Mouse (Mus musculus): Measurements from ENCODE around the gene Plekha7. TPM values are rescaled to one million over a fixed set of nuclear protein-coding genes. Genes with fewer than 3 reads are reported as not detected.

The Plekha7 gene
- polyA plus RNA-seq, 1 experiment from 2014 or later, result 9.5 TPM

- peaks cover 33% of the 10 kb centered on the region for H3K4me1 ChIP-seq (ENCODE audit: insufficient read depth)
- no peaks in the 10 kb centered on the region for H3K27me3 ChIP-seq (ENCODE audit: insufficient read depth, low read length)
- H3K4me3 ChIP-seq (ENCODE audit: low read depth, low read length), result no peak overlapping the region
- DNase-seq (peak; percentile 66), ATAC-seq (ENCODE audit: insufficient read depth) (peak; percentile 32; the same call in 1 of the 2 replicates)
- H3K4me2 ChIP-seq, result no peak overlapping the region
- no peaks in the 10 kb centered on the region for H3K36me3 ChIP-seq (ENCODE audit: insufficient read depth)
- H3K9ac ChIP-seq, result no peak overlapping the region
- H3K27ac ChIP-seq (ENCODE audit: low read depth), result 0 out of 2 replicates have a peak overlapping the region, but pooled peaks have one; percentile 9
- WGBS, result 73% methylated on average over 1 of the region's 1 CpGs
- TF ChIP-seq CTCF (IDR thresholded peaks at IDR 0.05; ENCODE audit: low read depth), result no peak
- no peaks in the 10 kb centered on the region for H3K9me3 ChIP-seq (ENCODE audit: low read depth, low read length)
These were observed 125.7 kb downstream of the Plekha7 start for GRCm38 (mm10) chr7:116182451-116182850.

GRCm38 (mm10) chr7:116181444-116181946, 126.7 kb downstream of the Plekha7 start:
- H3K36me3 ChIP-seq (ENCODE audit: insufficient read depth), result no peaks in the 10 kb centered on the region
- no peak overlapping the region for H3K9ac ChIP-seq
- H3K4me2 ChIP-seq, result no peak overlapping the region
- no peak overlapping the region for H3K4me3 ChIP-seq (ENCODE audit: low read depth, low read length)
- peaks cover 28% of the 10 kb centered on the region for H3K4me1 ChIP-seq (ENCODE audit: insufficient read depth)
- H3K9me3 ChIP-seq (ENCODE audit: low read depth, low read length), result no peaks in the 10 kb centered on the region
- WGBS, result 83% methylated on average over 5 of the region's 5 CpGs
- no peak for DNase-seq
- no peak for ATAC-seq (ENCODE audit: insufficient read depth)
- no peak for TF ChIP-seq CTCF (IDR thresholded peaks at IDR 0.05; ENCODE audit: low read depth)
- no peaks in the 10 kb centered on the region for H3K27me3 ChIP-seq (ENCODE audit: insufficient read depth, low read length)
- H3K27ac ChIP-seq (ENCODE audit: low read depth), result no peak overlapping the region

DNA sequence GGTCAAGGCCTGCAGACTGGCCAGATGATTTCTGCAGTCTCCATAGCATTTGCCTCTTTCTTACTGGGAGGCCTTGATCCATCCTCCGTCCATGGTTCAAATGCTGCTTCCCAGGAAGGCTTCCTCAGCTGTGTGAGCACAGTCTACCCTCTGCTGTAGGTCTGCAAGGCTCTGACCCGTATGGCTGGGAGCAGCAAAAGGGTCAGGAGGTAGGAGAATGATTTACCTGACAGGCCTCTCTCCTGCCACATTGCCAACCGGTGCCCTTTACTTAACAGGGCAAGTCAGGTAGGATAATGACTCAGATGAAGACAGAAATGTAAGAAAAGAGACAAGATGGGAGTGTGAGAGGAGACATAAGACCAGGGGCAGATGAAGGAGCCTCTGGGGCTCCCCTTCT, 129.3 kb downstream of the Plekha7 start:
- Histone ChIP-seq H3K4me2 (no peak overlapping the region), H3K27me3 (ENCODE audit: insufficient read depth, low read length) (no peaks in the 10 kb centered on the region), H3K36me3 (ENCODE audit: insufficient read depth) (no peaks in the 10 kb centered on the region), H3K9me3 (ENCODE audit: low read depth, low read length) (no peaks in the 10 kb centered on the region), H3K4me1 (ENCODE audit: insufficient read depth) (peaks cover 22% of the 10 kb centered on the region), H3K27ac (ENCODE audit: low read depth) (no peak overlapping the region), H3K4me3 (ENCODE audit: low read depth, low read length) (no peak overlapping the region), H3K9ac (no peak overlapping the region)
- 69% methylated on average over 3 of the region's 3 CpGs for WGBS
- ATAC-seq (ENCODE audit: insufficient read depth), result no peak
- no peak for DNase-seq
- no peak for TF ChIP-seq CTCF (IDR thresholded peaks at IDR 0.05; ENCODE audit: low read depth)

GRCm38 (mm10) chr7:116172774-116173173, 135.4 kb downstream of the Plekha7 start:
- Histone ChIP-seq H3K9me3 (ENCODE audit: low read depth, low read length) (no peaks in the 10 kb centered on the region), H3K9ac (no peak overlapping the region), H3K4me1 (ENCODE audit: insufficient read depth) (no peaks in the 10 kb centered on the region), H3K4me3 (ENCODE audit: low read depth, low read length) (no peak overlapping the region), H3K4me2 (no peak overlapping the region), H3K36me3 (ENCODE audit: insufficient read depth) (0 out of 2 replicates have a peak, but pooled peaks cover 13% of the 10 kb centered on the region), H3K27me3 (ENCODE audit: insufficient read depth, low read length) (no peaks in the 10 kb centered on the region), H3K27ac (ENCODE audit: low read depth) (no peak overlapping the region)
- ATAC-seq (ENCODE audit: insufficient read depth) (no peak; the same call in 1 of the 2 replicates), DNase-seq (no peak)
- no peak for TF ChIP-seq CTCF (IDR thresholded peaks at IDR 0.05; ENCODE audit: low read depth)
- WGBS, result 71% methylated on average over 10 of the region's 10 CpGs

- no peaks in the 10 kb centered on the region for H3K4me1 ChIP-seq (ENCODE audit: insufficient read depth)
- H3K4me3 ChIP-seq (ENCODE audit: low read depth, low read length), result no peak overlapping the region
- H3K36me3 ChIP-seq (ENCODE audit: insufficient read depth), result 0 out of 2 replicates have a peak, but pooled peaks cover 15% of the 10 kb centered on the region
- 71% methylated on average over 4 of the region's 4 CpGs for WGBS
- ATAC-seq (ENCODE audit: insufficient read depth) (no peak), DNase-seq (no peak)
- H3K4me2 ChIP-seq, result no peak overlapping the region
- no peak overlapping the region for H3K27ac ChIP-seq (ENCODE audit: low read depth)
- TF ChIP-seq CTCF (IDR thresholded peaks at IDR 0.05; ENCODE audit: low read depth), result no peak
- H3K9ac ChIP-seq, result no peak overlapping the region
- no peaks in the 10 kb centered on the region for H3K9me3 ChIP-seq (ENCODE audit: low read depth, low read length)
- no peaks in the 10 kb centered on the region for H3K27me3 ChIP-seq (ENCODE audit: insufficient read depth, low read length)
These were observed 138.8 kb downstream of the Plekha7 start for GRCm38 (mm10) chr7:116169426-116169825.

GRCm38 (mm10) chr7:116168224-116168623, 140.0 kb downstream of the Plekha7 start:
- 0 out of 2 replicates have a peak, but pooled peaks cover 22% of the 10 kb centered on the region for H3K36me3 ChIP-seq (ENCODE audit: insufficient read depth)
- no peaks in the 10 kb centered on the region for H3K27me3 ChIP-seq (ENCODE audit: insufficient read depth, low read length)
- no peaks in the 10 kb centered on the region for H3K4me1 ChIP-seq (ENCODE audit: insufficient read depth)
- H3K4me2 ChIP-seq, result no peak overlapping the region
- H3K4me3 ChIP-seq (ENCODE audit: low read depth, low read length), result no peak overlapping the region
- no peak overlapping the region for H3K27ac ChIP-seq (ENCODE audit: low read depth)
- 83% methylated on average over 7 of the region's 7 CpGs for WGBS
- H3K9ac ChIP-seq, result no peak overlapping the region
- TF ChIP-seq CTCF (IDR thresholded peaks at IDR 0.05; ENCODE audit: low read depth), result no peak
- no peaks in the 10 kb centered on the region for H3K9me3 ChIP-seq (ENCODE audit: low read depth, low read length)
- DNase-seq, result no peak
- ATAC-seq (ENCODE audit: insufficient read depth), result no peak

DNA sequence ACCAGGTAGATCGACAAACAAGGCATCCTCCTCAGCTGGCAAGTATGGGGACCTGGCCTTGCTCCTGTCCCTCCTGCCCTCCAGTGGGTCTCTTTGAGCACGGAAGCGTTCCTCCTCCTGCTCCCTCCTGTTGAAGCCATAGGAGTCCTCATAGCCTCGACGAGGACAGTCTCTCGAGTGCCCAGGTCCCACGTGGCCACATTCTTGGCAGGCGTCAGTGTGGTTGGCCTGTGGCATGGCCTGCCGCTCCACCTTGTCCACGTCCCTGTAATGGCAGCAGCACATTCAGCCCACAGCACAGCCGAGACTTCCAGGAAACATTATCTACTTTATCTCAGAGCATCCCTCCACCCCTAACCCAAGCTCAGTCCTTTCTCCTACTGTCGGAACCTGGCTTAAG, 143.9 kb downstream of the Plekha7 start:
- no peaks in the 10 kb centered on the region for H3K27me3 ChIP-seq (ENCODE audit: insufficient read depth, low read length)
- H3K36me3 ChIP-seq (ENCODE audit: insufficient read depth), result 0 out of 2 replicates have a peak, but pooled peaks cover 9% of the 10 kb centered on the region
- no peak for TF ChIP-seq CTCF (IDR thresholded peaks at IDR 0.05; ENCODE audit: low read depth)
- no peak overlapping the region for H3K4me2 ChIP-seq
- no peak for DNase-seq
- H3K4me3 ChIP-seq (ENCODE audit: low read depth, low read length), result no peak overlapping the region
- no peaks in the 10 kb centered on the region for H3K4me1 ChIP-seq (ENCODE audit: insufficient read depth)
- WGBS, result 77% methylated on average over 12 of the region's 12 CpGs
- H3K9ac ChIP-seq, result no peak overlapping the region
- ATAC-seq (ENCODE audit: insufficient read depth), result no peak
- H3K9me3 ChIP-seq (ENCODE audit: low read depth, low read length), result no peaks in the 10 kb centered on the region
- H3K27ac ChIP-seq (ENCODE audit: low read depth), result no peak overlapping the region

All from lung, embryonic 14.5 days (tissue).